Mouse (Mus musculus) spleen, postnatal 0 days (tissue): ENCODE data around the gene Tmprss11g. TPM values are rescaled to one million over a fixed set of nuclear protein-coding genes. Genes with fewer than 3 reads are reported as not detected.

Experiments used
- polyA plus RNA-seq: library from polyadenylated mRNA; unstranded; fragments of >200 nt; fragmentation: Nextera tagmentation; extraction: Ambion mirVana; gene quantifications from 2 replicates; pipeline ENCODE4 v1.2.1, GENCODE M21; 2015

The Tmprss11g gene
- polyA plus RNA-seq, result not detected in 2 replicates

DNA sequence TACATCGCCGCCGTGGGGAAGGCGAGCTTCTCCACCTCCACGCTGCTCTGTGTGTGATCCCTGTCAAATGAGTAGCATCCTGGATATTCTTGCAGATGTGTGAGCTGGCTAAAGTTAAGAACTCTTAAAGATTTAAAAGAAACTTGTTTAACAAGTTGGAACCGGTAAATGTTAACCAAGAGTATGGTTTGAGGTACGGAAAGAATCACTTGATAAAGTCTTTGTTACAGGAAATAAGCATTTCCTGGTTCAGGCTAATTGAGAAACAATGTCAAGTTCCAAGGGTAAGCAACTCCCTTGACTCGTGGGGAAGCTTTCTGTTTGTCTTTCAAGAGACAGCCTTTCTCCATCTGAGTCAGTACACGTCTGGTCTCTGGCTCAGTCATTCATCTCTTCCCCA, at the start of gene Tmprss11g:
Gene Tmprss11g, minus strand, starts transcription at position 101 of the 400 bp plus-strand sequence.

DNA sequence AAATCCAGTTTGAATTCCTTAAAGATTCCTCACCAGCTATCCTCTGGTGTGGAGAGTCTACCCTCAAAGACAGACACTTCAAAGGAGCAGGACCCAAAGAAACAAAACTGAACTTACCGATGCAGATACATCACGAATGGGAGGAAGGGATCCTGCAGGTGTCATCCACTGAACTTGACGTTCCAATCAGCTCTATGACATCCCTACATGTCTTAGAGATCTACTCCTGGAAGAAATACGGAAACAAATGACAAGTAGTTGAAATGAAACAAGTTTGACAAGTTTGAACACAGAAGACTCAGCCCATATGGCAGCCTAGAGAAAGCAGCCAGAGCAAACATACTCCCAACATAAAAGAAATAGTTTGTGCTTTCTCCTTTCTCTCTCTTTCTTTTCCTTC, 49.5 kb downstream of the Tmprss11g start, which contains the start of gene Tmprss11a:
Gene Tmprss11a, minus strand, starts transcription at position 101 of the 400 bp plus-strand sequence.

Other genes starting within 250 kb of the Tmprss11g start
- gene Tmprss11c, start 229.3 kb downstream of the Tmprss11g start, polyA plus RNA-seq, result not detected in 2 replicates
- not detected in 2 replicates for gene Tmprss11d, start 145.2 kb downstream of the Tmprss11g start, polyA plus RNA-seq
- not detected in 2 replicates for gene Tmprss11a, start 49.6 kb downstream of the Tmprss11g start, polyA plus RNA-seq
- not detected in 2 replicates for gene Tmprss11f, start 113.8 kb upstream of the Tmprss11g start, polyA plus RNA-seq
- not detected in 2 replicates for gene Tmprss11b, start 157.8 kb upstream of the Tmprss11g start, polyA plus RNA-seq
- gene Tmprss11e, start 227.2 kb upstream of the Tmprss11g start, polyA plus RNA-seq, result not detected in 2 replicates